Mouse (Mus musculus): Measurements from ENCODE around the gene Spp2.
A peak's percentile ranks its signal among the peaks of the same experiment; 100 is the strongest.

The Spp2 gene

GRCm38 (mm10) chr1:88406807-88407198, at the start of gene Spp2:
Gene Spp2, plus strand, starts transcription at chr1:88406961.
- no peak for DNase-seq (ENCODE audit: low spot score)

DNA sequence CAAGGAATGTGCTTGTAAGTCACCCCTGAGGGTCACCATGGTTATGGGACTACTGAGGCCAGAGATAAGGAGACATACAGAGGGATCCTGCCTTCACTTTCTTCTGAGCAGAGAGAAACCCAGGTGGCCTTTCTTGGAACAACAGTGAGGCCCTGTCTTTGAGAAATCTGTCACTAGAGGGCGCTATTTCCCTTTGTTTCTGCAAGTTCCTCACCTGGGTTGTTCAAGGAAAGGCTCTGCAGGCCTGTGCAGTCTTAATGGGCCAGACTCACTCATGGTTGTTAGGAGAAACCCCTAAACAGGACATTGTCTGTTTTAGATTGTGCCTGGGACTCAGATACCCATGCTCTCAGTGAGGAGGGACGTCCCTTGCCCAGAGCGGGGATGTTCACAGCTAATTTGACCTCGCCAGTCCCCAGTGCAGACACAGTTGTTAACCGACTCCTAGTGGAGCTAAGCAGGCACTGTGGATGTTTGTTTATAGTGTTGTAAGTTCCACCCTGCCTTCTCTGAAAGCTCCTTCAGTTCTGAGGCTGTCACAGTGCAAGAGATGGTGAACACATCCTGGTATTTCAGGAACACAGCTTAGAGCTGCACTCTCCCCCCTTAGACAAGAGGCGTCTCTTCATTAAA, 49.2 kb upstream of the Spp2 start:
- DNase-seq (ENCODE audit: low spot score), result peak; percentile 10

GRCm38 (mm10) chr1:88358102-88358654, 48.6 kb upstream of the Spp2 start:
- DNase-seq (ENCODE audit: low spot score), result no peak

- DNase-seq (ENCODE audit: low spot score), result no peak
Observed at GRCm38 (mm10) chr1:88361085-88361484, 45.7 kb upstream of the Spp2 start.

DNA sequence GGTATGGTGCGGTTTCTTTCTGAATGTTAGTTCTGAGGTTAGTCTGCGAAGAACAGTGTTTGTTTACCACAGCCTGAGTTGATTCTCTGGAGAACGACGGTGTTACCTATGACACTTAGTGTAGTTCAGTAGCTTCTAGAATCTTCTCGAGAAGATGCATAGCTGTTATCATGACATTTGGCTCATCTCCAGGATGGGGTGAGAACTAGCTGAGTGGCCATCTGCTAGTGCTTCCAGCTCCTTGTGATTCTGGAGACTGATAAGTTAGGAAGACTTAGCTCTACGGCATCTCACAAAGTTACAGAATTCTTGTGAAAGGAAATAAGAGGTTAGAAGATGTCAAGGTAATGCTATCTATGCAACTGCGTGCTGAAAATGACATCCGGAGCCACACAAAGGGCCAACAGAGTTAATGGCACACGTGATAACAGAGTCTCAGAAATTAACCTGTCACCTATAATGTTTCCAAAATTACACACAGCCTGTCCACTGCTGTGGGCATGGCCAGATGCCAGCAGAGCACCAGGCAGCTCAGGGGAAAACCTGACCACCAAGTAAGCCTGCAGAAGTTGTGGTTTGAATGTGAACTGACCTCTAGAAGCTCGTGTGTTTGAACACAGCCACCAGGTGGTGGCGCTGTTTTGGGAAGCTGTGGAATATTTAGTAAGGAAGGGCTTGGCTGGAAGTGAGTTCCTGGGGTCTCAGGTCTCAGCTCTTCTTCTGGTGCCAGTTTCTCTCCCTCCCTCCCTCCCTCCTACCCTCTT, 39.7 kb upstream of the Spp2 start:
- DNase-seq (ENCODE audit: low spot score), result no peak

- DNase-seq (ENCODE audit: low spot score), result no peak
Observed at GRCm38 (mm10) chr1:88378446-88378845, 28.3 kb upstream of the Spp2 start.

DNA sequence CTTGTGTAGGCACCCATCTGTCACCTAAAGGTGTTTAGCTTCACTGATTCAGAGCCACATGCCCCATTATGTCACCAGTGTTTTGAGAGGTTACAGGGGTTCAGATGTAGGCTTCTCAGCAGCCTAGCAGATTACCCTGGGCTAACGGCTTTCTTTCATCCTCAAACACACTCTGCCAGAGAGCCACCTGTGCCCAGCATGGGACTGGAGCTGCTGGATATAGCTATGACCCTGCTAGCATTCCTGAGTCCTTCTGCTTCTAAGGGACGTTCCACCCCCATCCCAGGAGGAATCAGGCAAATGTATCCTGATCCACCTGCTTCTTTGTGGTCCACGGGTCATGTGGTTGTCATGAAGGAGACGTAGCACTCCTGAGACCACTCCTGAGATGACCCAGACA, 15.1 kb upstream of the Spp2 start:
- no peak for DNase-seq (ENCODE audit: low spot score)

DNA sequence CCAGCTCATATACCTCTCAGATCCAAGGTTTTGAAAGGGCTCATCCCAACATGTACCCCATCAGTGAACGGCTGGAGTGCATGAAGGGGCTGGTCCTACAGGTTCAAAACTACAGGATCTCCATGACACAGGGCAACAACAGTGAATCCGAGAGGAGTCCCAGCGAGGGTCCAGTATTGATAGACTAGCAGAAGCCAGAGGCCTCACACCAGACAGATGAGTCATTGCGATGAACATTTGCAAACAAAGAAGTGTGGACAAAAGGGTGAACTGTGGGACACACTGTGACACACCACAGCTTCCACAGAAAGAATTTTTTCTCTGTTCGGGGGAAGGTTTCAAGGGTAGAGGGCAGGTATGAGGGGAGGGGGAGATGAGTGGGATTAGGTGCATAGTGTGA, 13.4 kb upstream of the Spp2 start:
- DNase-seq (ENCODE audit: low spot score), result no peak

- no peak for DNase-seq (ENCODE audit: low spot score)
Observed at GRCm38 (mm10) chr1:88403378-88403777, 3.4 kb upstream of the Spp2 start.

DNA sequence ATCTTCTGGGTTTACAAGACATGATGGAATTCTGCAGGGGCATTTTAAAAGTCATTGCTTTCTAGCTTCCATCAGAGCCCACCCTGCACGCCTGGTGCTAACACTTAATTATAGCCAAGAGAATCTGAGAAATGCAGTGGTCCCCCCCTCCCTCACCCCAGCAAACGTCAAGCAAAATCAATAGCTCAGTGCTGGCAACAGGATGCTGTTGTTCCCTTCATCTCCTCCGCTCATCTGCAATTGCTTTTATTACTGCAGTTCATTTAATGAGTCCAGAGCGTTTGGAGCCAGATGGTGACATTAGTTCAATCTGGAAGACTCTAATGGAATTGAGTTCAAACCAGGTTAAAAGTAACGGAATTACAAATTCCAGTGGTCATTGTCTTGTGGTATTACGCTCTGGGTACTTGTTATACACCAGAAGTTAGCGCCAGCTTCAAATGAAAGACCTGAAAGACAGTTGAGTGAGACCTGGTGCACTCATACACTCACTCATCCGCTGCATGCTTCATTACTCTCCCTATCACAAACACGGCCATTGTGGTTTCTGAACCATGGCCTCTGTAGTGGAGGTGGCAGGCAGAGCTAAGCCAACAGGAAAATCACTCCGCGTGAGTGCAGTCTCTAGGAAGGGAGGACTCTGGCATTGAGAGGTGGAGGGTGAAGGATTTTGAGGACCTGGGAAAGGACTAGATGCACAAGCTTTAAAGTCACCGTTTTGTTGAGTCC, 519 bp upstream of the Spp2 start:
- DNase-seq (ENCODE audit: low spot score), result no peak

- no peak for DNase-seq (ENCODE audit: low spot score)
Observed at GRCm38 (mm10) chr1:88408340-88408739, 1.6 kb downstream of the Spp2 start.

GRCm38 (mm10) chr1:88412013-88412412, 5.3 kb downstream of the Spp2 start:
- no peak for DNase-seq (ENCODE audit: low spot score)

GRCm38 (mm10) chr1:88418943-88419342, 12.2 kb downstream of the Spp2 start:
- no peak for DNase-seq (ENCODE audit: low spot score)

- no peak for DNase-seq (ENCODE audit: low spot score)
Observed at GRCm38 (mm10) chr1:88422045-88422444, 15.3 kb downstream of the Spp2 start.

DNA sequence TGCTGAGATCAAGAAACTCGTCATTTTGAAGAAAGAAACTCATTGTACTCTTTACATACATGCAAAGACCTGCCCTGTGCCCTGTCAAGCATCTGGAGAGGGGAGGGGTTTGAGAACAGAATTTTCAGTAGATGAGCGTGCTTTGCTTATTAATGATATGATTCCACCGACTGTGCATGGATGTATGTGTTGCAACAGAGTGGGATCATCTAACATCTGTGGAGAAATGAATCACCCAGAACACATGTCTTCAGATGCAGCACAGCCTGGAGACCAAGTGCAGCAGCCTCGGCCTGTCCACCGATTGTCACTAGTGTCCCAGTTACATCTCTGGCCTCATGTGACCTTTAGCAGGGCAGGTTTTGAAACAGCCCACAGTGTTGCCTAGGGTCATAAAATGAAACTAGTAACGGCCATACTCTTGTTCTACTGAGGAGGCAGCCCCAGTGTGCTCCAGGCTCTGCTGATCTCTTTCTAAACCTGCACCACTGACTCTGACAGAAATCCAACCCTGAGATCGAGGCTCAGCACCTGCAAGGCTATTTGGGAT, 16.2 kb downstream of the Spp2 start:
- DNase-seq (ENCODE audit: low spot score), result no peak

DNA sequence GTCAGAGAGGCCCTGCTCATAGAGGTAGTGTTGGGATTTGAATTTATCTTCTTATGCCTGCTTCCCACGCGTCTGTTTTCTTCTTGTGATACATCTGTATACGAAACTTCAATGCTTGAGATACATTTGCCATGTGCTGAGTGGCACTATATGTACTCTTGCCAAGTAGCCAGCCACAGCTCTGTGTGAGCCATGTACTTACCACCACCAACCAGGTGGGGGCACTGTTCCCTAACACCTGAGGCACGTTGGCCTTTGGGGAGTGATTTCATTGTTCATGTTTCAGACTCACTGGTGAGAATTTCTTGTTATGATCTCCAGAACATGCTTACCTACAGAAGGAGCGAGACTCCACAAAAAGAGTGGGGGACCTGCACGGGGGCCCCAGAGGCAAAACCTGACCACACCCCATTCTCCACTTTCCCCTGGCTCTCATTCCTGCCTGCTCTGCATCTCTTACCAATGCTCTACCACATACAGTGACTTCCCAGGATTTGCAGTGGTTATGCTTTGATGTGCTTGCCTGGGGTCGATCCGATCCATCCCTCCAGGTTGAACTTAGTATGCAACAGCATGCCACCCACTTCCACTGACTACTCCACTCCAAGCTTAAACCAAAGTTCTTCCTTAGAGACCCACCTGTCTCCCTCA, 18.0 kb downstream of the Spp2 start:
- peak; percentile 80 for DNase-seq (ENCODE audit: low spot score)

DNA sequence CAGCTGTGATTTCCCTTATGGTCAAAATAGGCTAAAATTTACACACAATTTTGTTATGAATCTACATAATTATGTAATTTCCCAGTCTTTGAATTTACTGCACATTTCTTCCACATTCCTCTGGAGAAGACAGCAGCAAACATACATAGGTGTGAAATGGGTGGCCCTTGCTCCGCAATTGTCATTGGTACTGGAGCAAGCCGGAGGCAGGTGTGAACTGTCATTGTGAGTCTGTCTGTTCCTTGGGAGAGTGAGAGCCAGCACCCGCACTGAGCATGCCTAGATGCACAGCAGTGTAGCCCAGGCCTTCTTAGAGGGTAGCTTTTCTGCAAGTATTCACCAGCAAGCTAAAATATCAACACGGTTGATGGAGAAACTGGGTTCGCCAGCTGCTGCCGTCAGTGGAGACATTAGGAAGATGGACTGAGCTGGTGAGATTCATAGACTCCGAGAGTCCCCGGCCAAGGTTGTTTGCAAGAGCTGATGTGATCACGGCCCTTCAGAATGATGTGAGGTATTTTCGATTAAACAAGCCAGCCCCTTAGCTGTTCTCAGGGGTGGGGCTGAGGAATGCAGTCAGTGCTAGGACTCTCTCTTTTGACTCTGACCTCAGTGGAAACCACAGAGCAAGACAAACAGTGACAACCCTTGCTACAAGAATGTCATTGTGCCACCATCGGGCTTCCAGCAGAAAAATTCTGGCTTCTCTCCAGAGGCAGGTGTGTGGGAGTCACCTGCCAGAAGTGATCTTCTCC, 21.4 kb downstream of the Spp2 start:
- DNase-seq (ENCODE audit: low spot score), result no peak

DNA sequence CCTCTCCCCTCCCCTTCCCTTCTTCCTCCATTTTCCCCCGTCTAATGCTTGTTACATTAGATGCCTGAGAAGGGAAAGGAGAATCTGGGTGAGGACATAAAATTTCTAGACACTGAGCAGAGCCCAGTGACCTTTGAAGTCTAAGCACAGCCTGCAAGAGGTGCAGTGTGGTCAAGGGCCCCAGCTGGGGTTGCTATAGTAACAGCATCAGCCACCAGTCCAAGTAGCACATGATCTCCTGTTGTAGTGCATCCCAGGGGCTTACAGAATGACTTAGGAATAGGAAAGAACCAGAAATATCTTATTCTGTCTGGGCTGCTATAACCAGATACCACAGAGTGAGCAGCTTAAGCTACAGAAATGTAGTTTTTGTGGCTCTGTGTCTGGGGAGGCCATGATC, 22.7 kb downstream of the Spp2 start:
- DNase-seq (ENCODE audit: low spot score), result no peak

DNA sequence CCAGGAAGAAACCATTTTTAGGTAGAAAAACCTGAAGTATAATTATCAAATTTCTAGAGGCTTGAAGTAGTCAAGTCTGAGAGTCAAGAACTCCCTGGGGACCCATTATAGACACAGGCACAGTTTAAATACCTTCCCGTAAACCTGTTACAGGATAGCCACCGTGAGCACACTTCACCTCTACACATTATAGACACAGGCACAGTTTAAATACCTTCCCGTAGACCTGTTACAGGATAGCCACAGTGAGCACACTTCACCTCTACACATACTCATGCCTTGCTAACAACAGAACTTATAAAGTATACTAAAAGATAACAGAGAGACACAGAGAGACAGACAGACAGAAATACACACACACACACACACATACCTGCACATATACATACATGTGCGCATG, 24.5 kb downstream of the Spp2 start:
- DNase-seq (ENCODE audit: low spot score), result no peak

- no peak for DNase-seq (ENCODE audit: low spot score)
Observed at GRCm38 (mm10) chr1:88432601-88433000, 25.8 kb downstream of the Spp2 start.
